Mouse (Mus musculus) thymus, adult 2 months (tissue): Measurements from ENCODE around the gene Arhgef39.

Source experiments
- CTCF ChIP-seq: fragments of 200-500 bp; IDR thresholded peaks from 2 replicates; pipeline ENCODE4 v1.5.1; 2012; ENCODE audit warnings: mild to moderate bottlenecking, control low read depth, low read length, moderate library complexity, borderline replicate concordance; ENCODE audit not compliant: control insufficient read depth, poor library complexity, insufficient read depth; ENCODE audit errors: extremely low read depth
- POLR2A ChIP-seq: fragments of 200-500 bp; IDR thresholded peaks from 2 replicates; pipeline ENCODE4 v1.6.1; 2012; ENCODE audit warnings: mild to moderate bottlenecking, low read length, control low read depth, moderate library complexity; ENCODE audit not compliant: control insufficient read depth, poor library complexity, insufficient read depth; ENCODE audit errors: extremely low read depth

GRCm38 (mm10) chr4:43492821-43493185 lies 6.7 kb downstream of the Arhgef39 start, which contains the start of gene Ccdc107:
- TF ChIP-seq POLR2A (0 out of 2 replicates have a peak, but pooled peaks have one; percentile 35), CTCF (peak; percentile 41; the same call in 1 of the 2 replicates)
